Mouse (Mus musculus) E14TG2a.4 (cell line): ENCODE results near the gene Bdkrb2.

ENCODE experiments used
- CTCF ChIP-seq: conservative IDR thresholded peaks from 2 replicates; pipeline ENCODE4 v1.5.1; 2014; ENCODE audit warnings: low read length
- POU5F1 ChIP-seq: IDR thresholded peaks from 2 replicates; pipeline ENCODE4 v1.6.1; 2014; ENCODE audit warnings: low read length, borderline replicate concordance

DNA sequence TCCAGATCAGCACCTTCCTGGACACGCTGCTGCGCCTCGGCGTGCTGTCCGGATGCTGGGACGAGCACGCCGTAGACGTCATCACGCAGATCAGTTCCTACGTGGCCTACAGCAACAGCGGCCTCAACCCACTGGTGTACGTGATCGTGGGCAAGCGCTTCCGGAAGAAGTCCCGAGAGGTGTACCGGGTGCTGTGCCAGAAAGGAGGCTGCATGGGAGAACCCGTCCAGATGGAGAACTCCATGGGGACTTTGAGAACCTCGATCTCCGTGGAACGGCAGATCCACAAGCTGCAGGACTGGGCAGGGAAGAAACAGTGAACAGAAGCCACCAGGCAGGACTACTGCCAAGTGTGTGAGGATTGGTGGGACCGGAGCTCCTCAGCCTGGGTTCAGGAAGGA lies 29.3 kb downstream of the Bdkrb2 start:
- no peak for TF ChIP-seq CTCF
- TF ChIP-seq POU5F1 = no peak
